Mouse (Mus musculus) layer of hippocampus, postnatal 14 days (tissue): ENCODE measurements around the gene Tulp2. TPM values are rescaled to one million over a fixed set of nuclear protein-coding genes. Genes with fewer than 3 reads are reported as not detected.
"Not testable (repeated sequence)": the region's sequence is repeated elsewhere in the genome, so short reads cannot be mapped to it uniquely, and the experiment has no call there.

Source experiments
- DNase-seq, 2 experiments: peaks; one replicate each; pipeline ENCODE4 v3.0.0; 2021 to 2022; ENCODE audit warnings: low spot score in 2 of 2, mixed read lengths in 1 of 2
- total RNA-seq, 2 experiments: library from RNA; stranded (reverse); gene quantifications; 2 replicates each; pipeline ENCODE4 v1.2.3; 2021

Tulp2 gene
- total RNA-seq, 2 experiments from 2014 or later = not detected

- peak; percentile 95 to 99 for DNase-seq
These were observed 22.0 kb upstream of the Tulp2 start, which contains the start of gene Ftl1 for GRCm38 (mm10) chr7:45459564-45460140. Ftl1 (minus strand) TSS chr7:45459884.

GRCm38 (mm10) chr7:45460377-45460776, 21.3 kb upstream of the Tulp2 start:
- no peak for DNase-seq

- DNase-seq = no peak
These were observed 20.8 kb upstream of the Tulp2 start for GRCm38 (mm10) chr7:45460860-45461314.

GRCm38 (mm10) chr7:45461326-45461725, 20.4 kb upstream of the Tulp2 start:
- DNase-seq = no peak

GRCm38 (mm10) chr7:45461781-45462180, 19.9 kb upstream of the Tulp2 start:
- no peak for DNase-seq

DNA sequence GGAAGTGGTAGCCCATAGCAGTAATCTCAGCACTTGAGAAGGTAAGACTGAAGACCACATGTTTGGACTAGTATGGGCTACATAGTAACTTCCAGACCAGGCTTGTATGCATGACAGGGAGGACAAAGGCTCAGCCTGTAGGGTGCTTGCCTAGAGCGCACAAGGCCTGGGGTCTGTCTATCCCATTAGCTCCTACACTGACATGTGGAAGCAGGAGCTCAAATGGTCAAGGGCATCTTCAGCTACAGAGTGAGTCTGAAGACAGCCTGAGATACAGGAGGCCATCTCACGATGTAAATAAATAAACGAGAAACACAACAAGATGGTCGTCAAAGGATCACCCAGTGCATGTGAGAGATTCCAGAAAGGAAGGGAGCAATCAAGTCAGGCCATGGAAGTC, 19.4 kb upstream of the Tulp2 start:
- no peak for DNase-seq

DNA sequence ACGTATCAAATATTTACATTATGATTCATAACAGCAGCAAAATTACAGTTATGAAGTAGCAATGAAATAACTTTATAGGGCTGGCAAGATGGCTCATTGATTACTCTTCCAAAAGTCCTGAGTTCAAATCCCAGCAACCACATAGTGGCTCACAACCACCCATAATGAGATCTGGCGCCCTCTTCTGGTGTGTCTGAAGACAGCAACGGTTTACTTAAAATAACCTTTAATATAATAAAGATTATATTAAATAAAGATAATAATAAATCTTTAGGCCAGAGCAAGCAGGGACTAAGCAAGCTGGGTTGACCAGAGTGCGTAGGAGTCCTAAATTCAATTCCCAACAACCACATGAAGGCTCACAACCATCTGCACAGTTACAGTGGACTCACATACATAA, 18.8 kb upstream of the Tulp2 start:
- DNase-seq = not testable (repeated sequence)

- DNase-seq = no peak
These were observed 17.5 kb upstream of the Tulp2 start for GRCm38 (mm10) chr7:45463987-45464778.

GRCm38 (mm10) chr7:45465112-45465511, 16.6 kb upstream of the Tulp2 start:
- no peak for DNase-seq

GRCm38 (mm10) chr7:45465549-45465948, 16.1 kb upstream of the Tulp2 start:
- DNase-seq = peak in 1 of 2 experiments; percentile 63

GRCm38 (mm10) chr7:45466283-45467089, 15.2 kb upstream of the Tulp2 start, which contains the start of gene Bax:
Bax (minus strand) TSS chr7:45466898.
- peak; percentile 93 to 98 for DNase-seq

GRCm38 (mm10) chr7:45467090-45467670, 14.5 kb upstream of the Tulp2 start:
- no peak for DNase-seq

GRCm38 (mm10) chr7:45470869-45471268, 10.8 kb upstream of the Tulp2 start:
- DNase-seq = peak; percentile 63 to 76

- DNase-seq = no peak
These were observed 6.2 kb upstream of the Tulp2 start for GRCm38 (mm10) chr7:45475291-45475969.

DNA sequence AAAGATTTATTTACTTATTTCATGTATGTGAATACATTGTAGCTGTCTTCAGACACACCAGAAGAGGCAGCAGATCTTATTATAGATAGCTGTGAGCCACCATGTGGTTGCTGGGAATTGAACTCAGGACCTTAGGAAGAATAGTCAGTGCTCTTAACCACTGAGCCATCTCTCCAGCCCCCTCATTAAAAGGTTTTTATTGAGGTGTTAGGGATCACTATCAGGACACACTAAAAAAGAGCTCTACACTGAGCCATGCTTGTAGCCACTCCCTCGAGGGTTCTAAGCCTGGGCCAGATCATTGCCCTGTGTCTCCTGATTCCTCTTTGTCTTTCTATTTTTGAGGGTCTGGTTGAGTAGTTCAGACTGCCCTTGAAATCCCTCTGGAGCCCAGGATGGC, 5.2 kb upstream of the Tulp2 start:
- no peak for DNase-seq

DNA sequence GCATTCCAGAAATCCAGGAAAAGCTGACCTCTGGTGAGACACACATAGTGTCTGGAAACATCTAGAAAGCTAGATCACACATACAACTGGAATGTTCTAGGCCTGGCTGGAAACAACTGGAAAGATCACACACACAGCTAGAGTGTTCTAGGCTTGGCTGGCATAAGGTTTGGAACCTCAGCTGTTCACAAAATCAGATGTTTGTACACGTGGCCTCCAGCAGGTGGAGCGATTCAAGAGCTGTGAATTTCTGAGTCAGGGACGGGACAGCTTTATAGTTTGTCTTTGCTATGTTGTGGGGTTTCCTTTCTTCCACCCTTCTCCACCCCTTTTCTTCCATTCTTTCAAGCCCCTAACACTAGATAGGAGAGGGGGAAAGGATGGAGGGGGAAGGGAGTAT, 4.7 kb upstream of the Tulp2 start:
- DNase-seq = peak; percentile 52 to 66

DNA sequence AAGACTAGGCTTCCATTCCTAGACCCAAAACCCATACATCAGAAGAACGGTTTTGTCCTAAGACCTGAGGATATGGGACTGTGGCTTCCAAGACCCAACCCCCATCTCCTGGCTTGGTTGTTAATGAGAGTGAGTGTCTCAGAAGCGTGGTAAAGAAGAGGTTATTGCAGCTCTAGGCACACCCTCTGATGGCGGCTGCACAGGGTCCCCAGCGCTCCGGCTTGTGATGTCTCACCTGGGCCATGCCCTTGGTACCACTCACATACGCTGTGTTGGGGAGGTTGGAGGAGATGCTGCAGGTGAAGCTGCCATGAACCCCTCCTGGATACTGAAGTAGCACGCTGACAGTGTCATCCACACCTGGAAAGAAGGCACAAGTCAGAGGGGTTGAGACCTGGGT, 2.9 kb upstream of the Tulp2 start:
- no peak for DNase-seq

- not testable (repeated sequence) for DNase-seq
These were observed 1.4 kb upstream of the Tulp2 start for GRCm38 (mm10) chr7:45480310-45480709.

DNA sequence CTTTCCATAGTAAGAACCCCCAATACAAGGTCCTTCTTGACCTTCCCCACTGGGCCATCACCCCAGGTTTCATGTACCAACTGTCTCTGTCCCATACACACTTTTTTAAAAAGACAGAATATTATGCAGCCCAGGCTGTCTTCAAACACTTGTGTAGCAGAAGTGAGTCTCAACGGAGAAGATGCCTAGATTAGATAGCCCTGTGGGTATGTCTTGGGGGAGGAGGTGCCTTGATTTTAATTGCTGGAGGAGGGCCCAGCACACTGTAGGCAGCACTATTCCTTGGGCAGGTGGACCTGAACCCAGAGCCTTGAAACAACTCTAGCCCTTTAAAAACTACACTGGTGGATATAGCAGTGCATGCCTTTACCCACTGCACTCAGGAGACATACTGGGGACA, 489 bp downstream of the Tulp2 start:
- DNase-seq = no peak

- DNase-seq = not testable (repeated sequence)
These were observed 3.3 kb downstream of the Tulp2 start for GRCm38 (mm10) chr7:45484985-45485384.

DNA sequence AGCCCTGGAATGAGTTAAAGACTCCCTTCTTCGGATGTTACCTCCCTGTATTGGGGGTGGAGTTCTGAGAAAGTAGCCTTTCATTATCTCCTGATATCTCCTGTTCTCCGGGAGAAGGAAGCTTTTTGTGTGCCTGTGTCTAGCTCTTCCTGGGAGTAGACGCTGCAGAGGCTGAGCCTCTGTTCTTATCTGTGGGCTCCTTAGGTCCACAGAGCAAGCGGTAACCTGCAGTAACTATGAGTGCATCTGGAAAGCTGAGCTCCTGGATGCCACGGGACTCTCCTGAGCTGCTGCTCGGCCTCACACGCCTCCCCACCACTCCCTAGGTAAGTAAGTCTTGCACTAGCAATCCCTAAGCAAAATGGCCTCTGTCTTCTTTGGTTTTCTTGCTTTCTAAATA, 4.5 kb downstream of the Tulp2 start:
- no peak for DNase-seq
